In the genomic region with DNA sequence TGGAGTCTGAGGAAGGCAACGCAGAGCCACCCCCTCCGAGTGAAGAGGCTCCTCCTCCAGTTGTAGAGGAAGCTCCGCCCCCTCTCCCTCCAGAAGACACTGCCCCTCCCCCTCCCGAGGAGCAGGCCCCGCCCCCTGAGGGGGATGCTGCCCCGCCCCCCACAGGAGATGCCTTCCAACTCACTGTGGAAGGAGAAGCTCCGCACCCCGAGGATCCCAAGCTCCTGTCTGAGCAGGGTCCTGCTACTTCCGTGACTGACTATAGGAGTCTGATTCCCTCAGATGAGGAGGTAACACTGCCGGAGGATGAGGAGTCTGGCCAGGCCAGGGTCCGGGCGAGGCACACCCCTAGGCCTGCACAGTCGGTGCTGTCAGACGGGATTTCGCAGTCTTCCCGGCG, we compare ENCODE assay signal across 8 mouse cellular contexts. TPM values are rescaled to one million over a fixed set of nuclear protein-coding genes. Genes with fewer than 3 reads are reported as not detected.
DNase-seq lines count a peak whose midpoint lies in the region; ATAC-seq and TF ChIP-seq lines count a peak whose summit lies in the region.

No protein-coding gene starts in this region.

- H3K27ac ChIP-seq in lung, embryonic 14.5 days (ENCODE audit: low read depth) = no peak overlapping the region
- H3K27ac ChIP-seq in embryonic facial prominence, embryonic 11.5 days (replicated peaks; ENCODE audit: low read depth, low read length) = no peak overlapping the region
- no peak overlapping the region for H3K27ac ChIP-seq in hindbrain, postnatal 0 days
- H3K27ac ChIP-seq in midbrain, embryonic 12.5 days (replicated peaks) = no peak overlapping the region

- TF ChIP-seq CTCF in lung, embryonic 14.5 days (IDR thresholded peaks at IDR 0.05; ENCODE audit: low read depth) = no peak
- TF ChIP-seq CTCF in lung, adult 2 months (IDR thresholded peaks at IDR 0.05; ENCODE audit: insufficient read depth, low read length) = no peak
- no peak for TF ChIP-seq CTCF in hindbrain, postnatal 0 days (IDR thresholded peaks at IDR 0.05; ENCODE audit: low read depth)

- 0 out of 2 replicates have a peak, but pooled peaks have one; percentile 38 for ATAC-seq in lung, embryonic 14.5 days (ENCODE audit: insufficient read depth)
- no peak for ATAC-seq in embryonic facial prominence, embryonic 11.5 days (replicated peaks; ENCODE audit: insufficient number of reproducible peaks, low FRiP score, low TSS enrichment, low read depth)
- no peak for ATAC-seq in hindbrain, postnatal 0 days
- ATAC-seq in midbrain, embryonic 12.5 days (ENCODE audit: low FRiP score, low read depth) = no peak

- peak overlapping the region; percentile 22 for H3K4me3 ChIP-seq in lung, embryonic 14.5 days (ENCODE audit: low read depth, low read length)
- H3K4me3 ChIP-seq in lung, adult 2 months (replicated peaks; ENCODE audit: extremely low read depth, low read depth, low read length) = no peak overlapping the region
- H3K4me3 ChIP-seq in embryonic facial prominence, embryonic 11.5 days (ENCODE audit: low read depth, low read length) = no peak overlapping the region; the same call in 1 of the 2 replicates
- H3K4me3 ChIP-seq in hindbrain, postnatal 0 days (ENCODE audit: low read length) = 0 out of 2 replicates have a peak overlapping the region, but pooled peaks have one; percentile 2
- H3K4me3 ChIP-seq in midbrain, embryonic 12.5 days = peak overlapping the region; percentile 21; the same call in 1 of the 2 replicates

- no peak for TF ChIP-seq POLR2A in lung, adult 2 months (IDR thresholded peaks at IDR 0.05; ENCODE audit: borderline replicate concordance, extremely low read depth, low read depth, low read length)

- 0 out of 2 replicates have a peak overlapping the region, but pooled peaks have one; percentile 10 for H3K9ac ChIP-seq in lung, embryonic 14.5 days
- H3K9ac ChIP-seq in embryonic facial prominence, embryonic 11.5 days (replicated peaks; ENCODE audit: low read length) = no peak overlapping the region
- no peak overlapping the region for H3K9ac ChIP-seq in hindbrain, postnatal 0 days (replicated peaks; ENCODE audit: low read length)
- no peak overlapping the region for H3K9ac ChIP-seq in midbrain, embryonic 12.5 days (replicated peaks)

- H3K27me3 ChIP-seq in lung, embryonic 14.5 days (ENCODE audit: insufficient read depth, low read length) = no peaks in the 10 kb centered on the region
- H3K27me3 ChIP-seq in embryonic facial prominence, embryonic 11.5 days (ENCODE audit: control insufficient read depth, insufficient read depth, low read length) = no peaks in the 10 kb centered on the region
- no peaks in the 10 kb centered on the region for H3K27me3 ChIP-seq in hindbrain, postnatal 0 days (ENCODE audit: insufficient read depth, low read length)
- 0 out of 2 replicates have a peak, but pooled peaks cover 3% of the 10 kb centered on the region for H3K27me3 ChIP-seq in midbrain, embryonic 12.5 days

- peak overlapping the region; percentile 49 for H3K4me2 ChIP-seq in lung, embryonic 14.5 days
- no peak overlapping the region for H3K4me2 ChIP-seq in embryonic facial prominence, embryonic 11.5 days (ENCODE audit: low read depth, low read length)
- 0 out of 2 replicates have a peak overlapping the region, but pooled peaks have one; percentile 10 for H3K4me2 ChIP-seq in hindbrain, postnatal 0 days (ENCODE audit: low read depth, low read length)
- peak overlapping the region; percentile 40 for H3K4me2 ChIP-seq in midbrain, embryonic 12.5 days (replicated peaks)

- 18% methylated on average over 16 of the region's 17 CpGs for WGBS in lung, embryonic 14.5 days
- 31% methylated on average over 17 of the region's 17 CpGs for WGBS in lung, adult 2 months
- WGBS in embryonic facial prominence, embryonic 11.5 days = 11% methylated on average over 17 of the region's 17 CpGs
- 20% methylated on average over 17 of the region's 17 CpGs for WGBS in hindbrain, postnatal 0 days
- WGBS in midbrain, embryonic 12.5 days = 13% methylated on average over 17 of the region's 17 CpGs

- DNase-seq in lung, embryonic 14.5 days = peak; percentile 69
- DNase-seq in lung, adult 2 months = no peak
- DNase-seq in embryonic facial prominence, embryonic 11.5 days (ENCODE audit: low spot score) = peak; percentile 63
- DNase-seq in hindbrain, postnatal 0 days (ENCODE audit: low spot score) = peak; percentile 28
- DNase-seq in cerebellum, adult 11 months = no peak
- no peak for DNase-seq in natural killer cell, adult 2 months (ENCODE audit: low spot score in 2 of 2)
- DNase-seq in spleen, postnatal 4 days (ENCODE audit: low spot score in 2 of 2) = no peak

- no peaks in the 10 kb centered on the region for H3K36me3 ChIP-seq in lung, embryonic 14.5 days (ENCODE audit: insufficient read depth)
- H3K36me3 ChIP-seq in embryonic facial prominence, embryonic 11.5 days (replicated peaks; ENCODE audit: control insufficient read depth, insufficient read depth, low read depth, low read length) = no peaks in the 10 kb centered on the region
- H3K36me3 ChIP-seq in hindbrain, postnatal 0 days (ENCODE audit: insufficient read depth, low read length) = no peaks in the 10 kb centered on the region
- H3K36me3 ChIP-seq in midbrain, embryonic 12.5 days = no peaks in the 10 kb centered on the region

- H3K4me1 ChIP-seq in lung, embryonic 14.5 days (ENCODE audit: insufficient read depth) = no peaks in the 10 kb centered on the region
- no peaks in the 10 kb centered on the region for H3K4me1 ChIP-seq in lung, adult 2 months (ENCODE audit: control insufficient read depth, insufficient read depth, low read length)
- H3K4me1 ChIP-seq in embryonic facial prominence, embryonic 11.5 days (ENCODE audit: control insufficient read depth, insufficient read depth, low read length) = no peaks in the 10 kb centered on the region
- H3K4me1 ChIP-seq in hindbrain, postnatal 0 days (ENCODE audit: insufficient read depth, low read length) = no peaks in the 10 kb centered on the region
- H3K4me1 ChIP-seq in midbrain, embryonic 12.5 days = peaks cover 8% of the 10 kb centered on the region; the same call in 1 of the 2 replicates

- H3K9me3 ChIP-seq in lung, embryonic 14.5 days (ENCODE audit: low read depth, low read length) = no peaks in the 10 kb centered on the region
- H3K9me3 ChIP-seq in embryonic facial prominence, embryonic 11.5 days (replicated peaks; ENCODE audit: control insufficient read depth, low read length) = no peaks in the 10 kb centered on the region
- no peaks in the 10 kb centered on the region for H3K9me3 ChIP-seq in hindbrain, postnatal 0 days (ENCODE audit: low read length)
- H3K9me3 ChIP-seq in midbrain, embryonic 12.5 days = no peaks in the 10 kb centered on the region

RNA-seq across cellular contexts. Expression of a gene that starts 8.7 kb away (rescaled TPM):
- polyA plus RNA-seq in lung, embryonic 14.5 days (2014; fragmentation: Nextera tagmentation; extraction: Ambion mirVana) = 234 and 238 TPM in 2 replicates
- 24.0 and 38.3 TPM in 2 replicates for polyA plus RNA-seq in lung, adult 2 months (2012; rRNA removed)
- polyA plus RNA-seq in embryonic facial prominence, embryonic 11.5 days (2014; fragmentation: Nextera tagmentation; extraction: Ambion mirVana) = 268 and 275 TPM in 2 replicates
- 165 and 200 TPM in 2 replicates for total RNA-seq in hindbrain, postnatal 0 days (2014; rRNA removed)
- polyA plus RNA-seq in hindbrain, postnatal 0 days (2015; fragmentation: Nextera tagmentation; extraction: Ambion mirVana) = 212 and 223 TPM in 2 replicates
- 207 and 215 TPM in 2 replicates for polyA plus RNA-seq in midbrain, embryonic 12.5 days (2016; fragmentation: Nextera tagmentation; extraction: Ambion mirVana)

RNA-seq across cellular contexts. Expression of a gene that starts 11.2 kb away (rescaled TPM):
- polyA plus RNA-seq in lung, embryonic 14.5 days (2014; fragmentation: Nextera tagmentation; extraction: Ambion mirVana) = 4.4 and 4.7 TPM in 2 replicates
- polyA plus RNA-seq in lung, adult 2 months (2012; rRNA removed) = 10.8 and 12.0 TPM in 2 replicates
- 1.3 and 1.5 TPM in 2 replicates for polyA plus RNA-seq in embryonic facial prominence, embryonic 11.5 days (2014; fragmentation: Nextera tagmentation; extraction: Ambion mirVana)
- total RNA-seq in hindbrain, postnatal 0 days (2014; rRNA removed) = 4.9 and 10.0 TPM in 2 replicates
- polyA plus RNA-seq in hindbrain, postnatal 0 days (2015; fragmentation: Nextera tagmentation; extraction: Ambion mirVana) = 2.1 TPM in 2 replicates
- 0.66 and 1.4 TPM in 2 replicates for polyA plus RNA-seq in midbrain, embryonic 12.5 days (2016; fragmentation: Nextera tagmentation; extraction: Ambion mirVana)

RNA-seq across cellular contexts. Expression of a gene that starts 59.1 kb away (rescaled TPM):
- 50.9 and 51.8 TPM in 2 replicates for polyA plus RNA-seq in lung, embryonic 14.5 days (2014; fragmentation: Nextera tagmentation; extraction: Ambion mirVana)
- polyA plus RNA-seq in lung, adult 2 months (2012; rRNA removed) = 18.9 and 24.2 TPM in 2 replicates
- polyA plus RNA-seq in embryonic facial prominence, embryonic 11.5 days (2014; fragmentation: Nextera tagmentation; extraction: Ambion mirVana) = 40.6 and 43.6 TPM in 2 replicates
- 67.7 and 72.7 TPM in 2 replicates for total RNA-seq in hindbrain, postnatal 0 days (2014; rRNA removed)
- polyA plus RNA-seq in hindbrain, postnatal 0 days (2015; fragmentation: Nextera tagmentation; extraction: Ambion mirVana) = 115 and 122 TPM in 2 replicates
- 98.0 and 102 TPM in 2 replicates for polyA plus RNA-seq in midbrain, embryonic 12.5 days (2016; fragmentation: Nextera tagmentation; extraction: Ambion mirVana)

Comparison
In these comparisons a context has a peak if more than half of its experiments do, and no peak if none do; other contexts are left out.
1. DNase-seq: peak in lung, embryonic 14.5 days (single experiment), embryonic facial prominence, embryonic 11.5 days (single experiment) and hindbrain, postnatal 0 days (single experiment); none in lung, adult 2 months (single experiment), cerebellum, adult 11 months (single experiment), natural killer cell, adult 2 months (0 of 2) and spleen, postnatal 4 days (0 of 2).
2. H3K4me3 ChIP-seq: peak in lung, embryonic 14.5 days (single experiment), hindbrain, postnatal 0 days (single experiment) and midbrain, embryonic 12.5 days (single experiment); none in lung, adult 2 months (single experiment) and embryonic facial prominence, embryonic 11.5 days (single experiment).